Mouse (Mus musculus): Measurements from ENCODE around the gene Gtf2a1l. TPM values are rescaled to one million over a fixed set of nuclear protein-coding genes. Genes with fewer than 3 reads are reported as not detected.

Gtf2a1l gene
- total RNA-seq (2023), result not detected

DNA sequence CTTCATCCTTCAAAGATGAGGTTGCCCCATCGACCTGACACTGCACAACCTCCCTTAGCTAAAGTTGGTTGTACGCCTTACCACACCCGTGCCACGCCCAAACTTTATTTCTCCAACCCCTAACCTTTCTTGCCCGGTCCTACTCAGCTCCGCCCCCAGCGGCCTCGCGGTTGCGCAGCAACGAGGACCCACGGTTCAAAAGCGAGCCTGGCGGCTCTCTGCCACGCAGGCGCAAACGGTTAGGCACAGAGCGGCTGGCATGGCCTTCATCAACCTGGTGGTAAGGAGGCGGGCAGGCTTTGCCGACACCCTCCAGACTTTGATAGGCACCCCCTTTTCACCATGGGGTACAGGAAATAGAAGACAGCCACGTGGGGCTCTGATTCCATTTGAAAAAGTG lies at the start of gene Gtf2a1l:
Gene Gtf2a1l (plus strand): TSS at position 209 of the 400 bp plus-strand sequence.

Other genes starting within 250 kb of the Gtf2a1l start
- gene Foxn2, start 227.9 kb upstream of the Gtf2a1l start, total RNA-seq (2023), result 10 to 100 TPM; 55.8 to 57.3 TPM
- 10 to 100 TPM; 58.7 to 66.9 TPM for gene Ppp1r21, start 138.5 kb upstream of the Gtf2a1l start, total RNA-seq (2023)
- gene Ston1, start 71.0 kb upstream of the Gtf2a1l start, total RNA-seq (2023), result 1 to 10 TPM; 1.3 to 4.9 TPM
- gene Lhcgr, start 123.3 kb downstream of the Gtf2a1l start, total RNA-seq (2023), result not detected